Mouse (Mus musculus): ENCODE results near the gene Tenm2. TPM values are rescaled to one million over a fixed set of nuclear protein-coding genes. Genes with fewer than 3 reads are reported as not detected.

The Tenm2 gene
- polyA plus RNA-seq, 1 experiment from 2014 or later, result 8.1 TPM

- 53% methylated on average over 9 of the region's 9 CpGs for WGBS
- no peak for DNase-seq (ENCODE audit: low spot score)
Measured at GRCm38 (mm10) chr11:36072038-36072437, 1163.7 kb downstream of the Tenm2 start.

GRCm38 (mm10) chr11:36059325-36059843 lies 1176.4 kb downstream of the Tenm2 start:
- Histone ChIP-seq H3K4me1 (replicated peaks) (peaks cover 28% of the 10 kb centered on the region), H3K9me3 (no peaks in the 10 kb centered on the region), H3K27me3 (ENCODE audit: insufficient read depth, poor library complexity, severe bottlenecking) (peaks cover 24% of the 10 kb centered on the region), H3K36me3 (peaks cover 4% of the 10 kb centered on the region; the same call in 1 of the 2 replicates), H3K4me3 (no peak overlapping the region), H3K27ac (no peak overlapping the region)
- no peak for DNase-seq (ENCODE audit: low spot score)
- no CpG with 5 or more reads among the region's 1 CpGs for WGBS

More at GRCm38 (mm10) chr11:36072038-36072437, 1163.7 kb downstream of the Tenm2 start:
- Histone ChIP-seq H3K4me3 (no peak overlapping the region), H3K4me1 (replicated peaks) (0 out of 2 replicates have a peak, but pooled peaks cover 2% of the 10 kb centered on the region), H3K36me3 (peaks cover 19% of the 10 kb centered on the region; the same call in 1 of the 2 replicates), H3K27ac (no peak overlapping the region), H3K9me3 (no peaks in the 10 kb centered on the region), H3K27me3 (ENCODE audit: insufficient read depth, poor library complexity, severe bottlenecking) (no peaks in the 10 kb centered on the region)

- Histone ChIP-seq H3K27ac (no peak overlapping the region), H3K4me1 (replicated peaks) (peaks cover 28% of the 10 kb centered on the region), H3K27me3 (ENCODE audit: insufficient read depth, poor library complexity, severe bottlenecking) (peaks cover 21% of the 10 kb centered on the region), H3K4me3 (no peak overlapping the region), H3K9me3 (no peaks in the 10 kb centered on the region), H3K36me3 (no peaks in the 10 kb centered on the region)
- 94% methylated on average over 11 of the region's 11 CpGs for WGBS
- DNase-seq (ENCODE audit: low spot score), result no peak
Measured at GRCm38 (mm10) chr11:36056525-36056924, 1179.2 kb downstream of the Tenm2 start.

- 79% methylated on average over 7 of the region's 7 CpGs for WGBS
- no peak for DNase-seq (ENCODE audit: low spot score)
Measured at GRCm38 (mm10) chr11:36054323-36054722, 1181.4 kb downstream of the Tenm2 start.

GRCm38 (mm10) chr11:36053457-36053856 lies 1182.3 kb downstream of the Tenm2 start:
- Histone ChIP-seq H3K4me1 (replicated peaks) (peaks cover 10% of the 10 kb centered on the region), H3K27me3 (ENCODE audit: insufficient read depth, poor library complexity, severe bottlenecking) (peaks cover 22% of the 10 kb centered on the region), H3K27ac (no peak overlapping the region), H3K9me3 (no peaks in the 10 kb centered on the region), H3K36me3 (no peaks in the 10 kb centered on the region), H3K4me3 (no peak overlapping the region)
- WGBS, result 64% methylated on average over 4 of the region's 4 CpGs
- DNase-seq (ENCODE audit: low spot score), result no peak

More at GRCm38 (mm10) chr11:36054323-36054722, 1181.4 kb downstream of the Tenm2 start:
- H3K27me3 ChIP-seq (ENCODE audit: insufficient read depth, poor library complexity, severe bottlenecking), result peaks cover 22% of the 10 kb centered on the region
- no peak overlapping the region for H3K4me3 ChIP-seq
- H3K9me3 ChIP-seq, result no peaks in the 10 kb centered on the region
- no peaks in the 10 kb centered on the region for H3K36me3 ChIP-seq
- peaks cover 18% of the 10 kb centered on the region for H3K4me1 ChIP-seq (replicated peaks)
- H3K27ac ChIP-seq, result no peak overlapping the region

- peaks cover 3% of the 10 kb centered on the region; the same call in 1 of the 2 replicates for H3K4me1 ChIP-seq (replicated peaks)
- no peak for DNase-seq (ENCODE audit: low spot score)
- H3K27ac ChIP-seq, result no peak overlapping the region
- H3K27me3 ChIP-seq (ENCODE audit: insufficient read depth, poor library complexity, severe bottlenecking), result peaks cover 19% of the 10 kb centered on the region
- H3K36me3 ChIP-seq, result 0 out of 2 replicates have a peak, but pooled peaks cover 3% of the 10 kb centered on the region
- H3K4me3 ChIP-seq, result no peak overlapping the region
- no peaks in the 10 kb centered on the region for H3K9me3 ChIP-seq
- WGBS, result 66% methylated on average over 2 of the region's 2 CpGs
Measured at GRCm38 (mm10) chr11:36052598-36052997, 1183.2 kb downstream of the Tenm2 start.

- H3K27me3 ChIP-seq (ENCODE audit: insufficient read depth, poor library complexity, severe bottlenecking), result peaks cover 19% of the 10 kb centered on the region
- no peaks in the 10 kb centered on the region for H3K9me3 ChIP-seq
- H3K27ac ChIP-seq, result no peak overlapping the region
- no peak overlapping the region for H3K4me3 ChIP-seq
- no peak for DNase-seq (ENCODE audit: low spot score)
- H3K4me1 ChIP-seq (replicated peaks), result peaks cover 3% of the 10 kb centered on the region; the same call in 1 of the 2 replicates
- H3K36me3 ChIP-seq, result peaks cover 7% of the 10 kb centered on the region
- 96% methylated on average over 1 of the region's 1 CpGs for WGBS
Measured at GRCm38 (mm10) chr11:36052091-36052490, 1183.7 kb downstream of the Tenm2 start.

GRCm38 (mm10) chr11:36049547-36049946 lies 1186.2 kb downstream of the Tenm2 start:
- H3K27me3 ChIP-seq (ENCODE audit: insufficient read depth, poor library complexity, severe bottlenecking), result peaks cover 18% of the 10 kb centered on the region
- H3K36me3 ChIP-seq, result peaks cover 13% of the 10 kb centered on the region
- no peak overlapping the region for H3K4me3 ChIP-seq
- no peaks in the 10 kb centered on the region for H3K9me3 ChIP-seq
- no peak overlapping the region for H3K27ac ChIP-seq
- WGBS, result 42% methylated on average over 5 of the region's 5 CpGs
- peaks cover 9% of the 10 kb centered on the region; the same call in 1 of the 2 replicates for H3K4me1 ChIP-seq (replicated peaks)
- DNase-seq (ENCODE audit: low spot score), result no peak

- DNase-seq (ENCODE audit: low spot score), result peak; percentile 85
Measured at GRCm38 (mm10) chr11:36045681-36046276, 1190.0 kb downstream of the Tenm2 start.

GRCm38 (mm10) chr11:36041411-36041810 lies 1194.4 kb downstream of the Tenm2 start:
- H3K36me3 ChIP-seq, result peaks cover 5% of the 10 kb centered on the region
- DNase-seq (ENCODE audit: low spot score), result no peak
- no peak overlapping the region for H3K4me3 ChIP-seq
- WGBS, result 87% methylated on average over 13 of the region's 13 CpGs
- no peak overlapping the region for H3K27ac ChIP-seq
- H3K9me3 ChIP-seq, result no peaks in the 10 kb centered on the region
- H3K27me3 ChIP-seq (ENCODE audit: insufficient read depth, poor library complexity, severe bottlenecking), result peaks cover 7% of the 10 kb centered on the region
- H3K4me1 ChIP-seq (replicated peaks), result peaks cover 15% of the 10 kb centered on the region; the same call in 1 of the 2 replicates

More at GRCm38 (mm10) chr11:36045681-36046276, 1190.0 kb downstream of the Tenm2 start:
- 2% methylated on average over 13 of the region's 13 CpGs for WGBS
- Histone ChIP-seq H3K4me3 (peak overlapping the region; percentile 50), H3K27me3 (ENCODE audit: insufficient read depth, poor library complexity, severe bottlenecking) (peaks cover 14% of the 10 kb centered on the region), H3K27ac (peak overlapping the region; percentile 82), H3K36me3 (peaks cover 13% of the 10 kb centered on the region), H3K4me1 (replicated peaks) (peaks cover 11% of the 10 kb centered on the region; the same call in 1 of the 2 replicates), H3K9me3 (no peaks in the 10 kb centered on the region)

GRCm38 (mm10) chr11:36040508-36041233 lies 1195.1 kb downstream of the Tenm2 start:
- H3K4me3 ChIP-seq, result no peak overlapping the region
- H3K27ac ChIP-seq, result no peak overlapping the region
- no peaks in the 10 kb centered on the region for H3K9me3 ChIP-seq
- H3K36me3 ChIP-seq, result peaks cover 5% of the 10 kb centered on the region; the same call in 1 of the 2 replicates
- 78% methylated on average over 10 of the region's 10 CpGs for WGBS
- H3K4me1 ChIP-seq (replicated peaks), result 0 out of 2 replicates have a peak, but pooled peaks cover 9% of the 10 kb centered on the region
- DNase-seq (ENCODE audit: low spot score), result no peak
- H3K27me3 ChIP-seq (ENCODE audit: insufficient read depth, poor library complexity, severe bottlenecking), result peaks cover 7% of the 10 kb centered on the region

GRCm38 (mm10) chr11:36039825-36040224 lies 1195.9 kb downstream of the Tenm2 start:
- Histone ChIP-seq H3K27me3 (ENCODE audit: insufficient read depth, poor library complexity, severe bottlenecking) (peaks cover 5% of the 10 kb centered on the region), H3K4me3 (no peak overlapping the region), H3K27ac (no peak overlapping the region), H3K9me3 (no peaks in the 10 kb centered on the region), H3K36me3 (peaks cover 5% of the 10 kb centered on the region; the same call in 1 of the 2 replicates), H3K4me1 (replicated peaks) (0 out of 2 replicates have a peak, but pooled peaks cover 9% of the 10 kb centered on the region)
- WGBS, result 81% methylated on average over 10 of the region's 10 CpGs
- no peak for DNase-seq (ENCODE audit: low spot score)
